Mouse (Mus musculus) spleen, adult 2 months (tissue): ENCODE measurements around the gene Orm3. TPM values are rescaled to one million over a fixed set of nuclear protein-coding genes. Genes with fewer than 3 reads are reported as not detected.
A peak's percentile ranks its signal among the peaks of the same experiment; 100 is the strongest.

ENCODE experiments used
- DNase-seq, 2 experiments: peaks; one replicate each; pipeline versions ENCODE4 v3.0.0 to v3.0.0-alpha.2; 2012 to 2021; ENCODE audit warnings: low spot score in 2 of 2, low read depth in 1 of 2
- H3K27ac ChIP-seq: fragments of 200-500 bp; 2 replicates; pipeline ENCODE4 v1.5.1; 2012; ENCODE audit warnings: low read length, inconsistent platforms; ENCODE audit not compliant: insufficient read depth
- H3K27me3 ChIP-seq: fragments of 200-500 bp; 2 replicates; pipeline ENCODE4 v1.6.1; 2012; ENCODE audit warnings: mild to moderate bottlenecking, moderate library complexity, low read length, inconsistent platforms; ENCODE audit not compliant: control insufficient read depth, insufficient read depth
- H3K36me3 ChIP-seq: fragments of 200-500 bp; 2 replicates; pipeline ENCODE4 v1.6.1; 2012; ENCODE audit warnings: mild to moderate bottlenecking, low read length, inconsistent platforms; ENCODE audit not compliant: control insufficient read depth, insufficient read depth
- H3K4me1 ChIP-seq: fragments of 200-500 bp; 2 replicates; pipeline ENCODE4 v1.6.1; 2011; ENCODE audit warnings: inconsistent platforms; ENCODE audit not compliant: control insufficient read depth, insufficient read depth, insufficient read length
- H3K4me3 ChIP-seq: fragments of 200-500 bp; 2 replicates; pipeline ENCODE4 v1.5.1; 2011; ENCODE audit warnings: mild to moderate bottlenecking, inconsistent platforms; ENCODE audit not compliant: insufficient read depth, insufficient read length; ENCODE audit errors: extremely low read depth
- CTCF ChIP-seq: fragments of 200-500 bp; IDR thresholded peaks from 2 replicates; pipeline ENCODE4 v1.5.1; 2011; ENCODE audit warnings: mild to moderate bottlenecking, inconsistent platforms; ENCODE audit not compliant: insufficient read depth, insufficient read length, insufficient replicate concordance; ENCODE audit errors: extremely low read depth
- POLR2A ChIP-seq: fragments of 200-500 bp; IDR thresholded peaks from 2 replicates; pipeline ENCODE4 v1.6.1; 2011; ENCODE audit warnings: low read depth, low read length, inconsistent platforms
- WGBS: fragments of 180-500 bp; shearing (Covaris S2); methylation state at CpG from one replicate; pipeline ENCODE4 v1.1.7; 2018; 5-methylcytosine and 5-hydroxymethylcytosine counted together
- polyA plus RNA-seq: library from polyadenylated mRNA; depleted of rRNA; stranded (reverse); fragments of >200 nt; gene quantifications from 2 replicates; pipeline ENCODE4 v1.2.3, GENCODE M21; 2012; rRNA removed

Orm3 gene
- polyA plus RNA-seq, 1 experiment, result not detected

DNA sequence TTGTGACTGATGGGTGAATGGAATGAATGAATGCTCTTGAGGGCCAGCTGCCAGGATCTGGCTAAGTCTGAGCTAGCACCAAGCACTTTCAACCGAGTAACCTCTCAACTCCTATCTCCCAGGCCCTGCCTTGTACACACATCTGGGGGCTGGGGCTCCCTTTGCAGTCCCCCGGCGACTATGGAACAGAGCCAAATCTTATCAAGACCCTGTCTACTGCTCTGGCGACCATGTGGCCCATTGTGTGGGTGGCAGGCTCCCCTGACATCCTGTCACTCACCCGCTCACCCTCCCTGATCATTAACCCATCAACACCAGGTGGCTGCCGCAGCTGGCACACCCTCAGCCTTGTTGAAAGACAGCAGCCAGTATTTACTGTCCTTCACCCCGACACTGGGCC lies 49.1 kb downstream of the Orm3 start:
- 6% methylated on average over 7 of the region's 7 CpGs for WGBS
- peak overlapping the region; percentile 32; the same call in 1 of the 2 replicates for H3K4me3 ChIP-seq
- no peaks in the 10 kb centered on the region for H3K36me3 ChIP-seq
- peak in 1 of 2 experiments; percentile 82 for DNase-seq
- peaks cover 42% of the 10 kb centered on the region for H3K4me1 ChIP-seq
- H3K27ac ChIP-seq, result peak overlapping the region; percentile 99
- peak; percentile 5; the same call in 1 of the 2 replicates for TF ChIP-seq POLR2A
- no peak for TF ChIP-seq CTCF
- no peaks in the 10 kb centered on the region for H3K27me3 ChIP-seq

DNA sequence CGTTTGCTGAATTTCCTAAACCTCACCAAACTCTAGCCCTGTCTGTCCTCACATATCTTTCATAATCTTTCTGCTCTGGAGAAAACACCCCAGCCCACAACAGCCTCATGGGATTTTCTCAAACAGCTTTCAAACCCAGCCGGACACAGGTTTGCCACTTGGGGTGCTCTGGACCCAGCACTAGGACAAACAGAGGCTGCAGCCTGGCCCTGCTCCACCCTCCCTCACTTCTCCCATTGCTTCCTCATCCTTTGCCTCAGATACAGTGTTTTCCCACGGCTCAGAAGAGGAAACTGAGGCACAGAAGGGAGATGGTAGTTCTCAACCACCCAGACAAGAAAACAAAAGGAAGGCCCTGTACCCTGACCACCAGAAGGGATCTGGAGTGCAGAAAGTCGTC lies 49.7 kb downstream of the Orm3 start:
- peak overlapping the region; percentile 99 for H3K27ac ChIP-seq
- 20% methylated on average over 4 of the region's 4 CpGs for WGBS
- H3K4me3 ChIP-seq, result no peak overlapping the region
- H3K27me3 ChIP-seq, result no peaks in the 10 kb centered on the region
- DNase-seq, result no peak
- peaks cover 42% of the 10 kb centered on the region for H3K4me1 ChIP-seq
- no peak for TF ChIP-seq CTCF
- no peak for TF ChIP-seq POLR2A
- H3K36me3 ChIP-seq, result no peaks in the 10 kb centered on the region

DNA sequence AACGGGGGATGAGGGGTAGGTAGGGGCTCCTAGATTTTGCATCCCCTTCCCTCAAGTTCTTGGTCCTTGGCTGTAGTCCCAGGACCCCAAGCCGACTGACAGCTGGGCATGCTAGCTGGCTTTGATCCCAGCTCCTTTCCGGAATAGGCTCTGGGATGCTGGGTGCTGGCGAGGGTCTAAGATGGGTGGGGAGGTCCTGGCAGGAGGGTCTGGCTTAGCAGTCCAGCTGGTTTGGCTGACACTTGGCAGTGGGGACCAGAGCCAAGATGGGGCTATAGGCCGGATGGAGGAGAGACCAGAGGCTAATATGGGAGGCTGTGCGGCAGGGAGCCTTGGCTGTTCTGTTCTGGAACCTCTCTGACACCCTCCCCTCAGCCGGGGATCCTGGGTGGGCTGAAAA lies 52.3 kb downstream of the Orm3 start:
- H3K36me3 ChIP-seq, result no peaks in the 10 kb centered on the region
- H3K27me3 ChIP-seq, result no peaks in the 10 kb centered on the region
- 73% methylated on average over 7 of the region's 7 CpGs for WGBS
- DNase-seq, result no peak
- TF ChIP-seq POLR2A (no peak), CTCF (no peak)
- peaks cover 42% of the 10 kb centered on the region for H3K4me1 ChIP-seq
- H3K4me3 ChIP-seq, result no peak overlapping the region
- peak overlapping the region; percentile 52 for H3K27ac ChIP-seq

DNA sequence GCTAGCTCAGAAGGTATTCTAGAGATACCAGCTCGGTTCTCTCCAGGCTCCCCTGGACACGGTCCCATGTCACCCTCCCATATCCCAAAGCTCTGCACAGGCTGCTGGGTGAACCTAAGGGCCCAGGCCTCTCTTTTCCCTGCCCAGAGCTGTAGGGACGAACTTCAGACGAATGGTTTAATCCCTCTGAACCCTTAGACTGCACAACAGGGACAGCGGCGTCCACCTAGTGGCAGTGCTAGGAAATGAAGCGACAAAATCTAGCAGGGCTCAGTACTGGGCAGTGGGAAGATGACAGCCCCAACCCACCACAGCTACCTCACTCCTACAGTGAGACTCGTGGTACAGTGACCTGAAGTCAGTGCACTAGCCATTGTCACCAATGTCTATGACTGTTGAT lies 52.7 kb downstream of the Orm3 start:
- H3K27ac ChIP-seq, result peak overlapping the region; percentile 70
- H3K4me1 ChIP-seq, result peaks cover 38% of the 10 kb centered on the region
- TF ChIP-seq CTCF (peak; percentile 75; the same call in 1 of the 2 replicates), POLR2A (no peak)
- peak in 1 of 2 experiments; percentile 75 for DNase-seq
- H3K4me3 ChIP-seq, result peak overlapping the region; percentile 31; the same call in 1 of the 2 replicates
- 9% methylated on average over 8 of the region's 8 CpGs for WGBS
- H3K36me3 ChIP-seq, result no peaks in the 10 kb centered on the region
- no peaks in the 10 kb centered on the region for H3K27me3 ChIP-seq

Other genes starting within 250 kb of the Orm3 start
- gene Ambp, start 201.4 kb upstream of the Orm3 start, polyA plus RNA-seq, result 0.15 and 0.32 TPM in 2 replicates
- 0.18 and 0.19 TPM in 2 replicates for gene Kif12, start 184.0 kb upstream of the Orm3 start, polyA plus RNA-seq
- gene Col27a1, start 142.2 kb upstream of the Orm3 start, polyA plus RNA-seq, result 9.1 and 10.2 TPM in 2 replicates
- 0.43 and 0.53 TPM in 2 replicates for gene Orm1, start 11.6 kb upstream of the Orm3 start, polyA plus RNA-seq
- not detected in 2 replicates for gene Orm2, start 6.3 kb downstream of the Orm3 start, polyA plus RNA-seq
- 94.1 and 100 TPM in 2 replicates for gene Akna, start 47.2 kb downstream of the Orm3 start, polyA plus RNA-seq
- gene Whrn, start 139.8 kb downstream of the Orm3 start, polyA plus RNA-seq, result 16.4 and 18.7 TPM in 2 replicates
- gene Atp6v1g1, start 188.6 kb downstream of the Orm3 start, polyA plus RNA-seq, result 17.0 and 17.2 TPM in 2 replicates
- gene Tmem268, start 202.6 kb downstream of the Orm3 start, polyA plus RNA-seq, result 13.8 and 15.8 TPM in 2 replicates
- gene Gm11213, start 249.1 kb downstream of the Orm3 start, polyA plus RNA-seq, result not detected in 2 replicates